Mouse (Mus musculus): ENCODE data around the gene Aamp.

DNA sequence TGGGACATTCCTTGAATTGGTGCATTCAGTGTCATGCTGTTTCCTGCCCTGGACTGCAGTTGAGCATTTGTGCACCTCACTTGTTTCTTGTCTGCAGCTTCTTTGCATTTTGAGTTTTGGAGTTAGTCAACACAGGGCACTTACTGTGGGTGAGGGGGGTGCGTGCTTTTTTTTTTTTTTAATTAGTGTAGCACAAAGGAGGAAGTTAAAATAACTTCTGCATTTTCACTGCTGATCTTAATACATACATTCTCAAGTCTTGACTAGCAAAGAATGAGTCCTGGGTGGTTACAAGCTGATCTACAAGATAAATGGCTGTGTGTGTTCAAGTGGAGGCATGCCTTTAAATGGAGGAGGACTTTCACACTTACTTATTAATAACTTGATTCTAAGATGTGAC lies 46.4 kb downstream of the Aamp start:
- TF ChIP-seq CTCF (IDR thresholded peaks at IDR 0.05; ENCODE audit: extremely low read depth, insufficient read depth, low read length) (no peak), POLR2A (IDR thresholded peaks at IDR 0.05; ENCODE audit: extremely low read depth, insufficient read depth, low read length) (no peak)
